Mouse (Mus musculus): Measurements from ENCODE around the gene Ptgfrn. TPM values are rescaled to one million over a fixed set of nuclear protein-coding genes. Genes with fewer than 3 reads are reported as not detected.

The Ptgfrn gene
- total and polyA plus RNA-seq, 3 experiments, result not detected

GRCm38 (mm10) chr3:101016050-101016449, 94.0 kb downstream of the Ptgfrn start:
- no peaks in the 10 kb centered on the region for H3K27me3 ChIP-seq (replicated peaks)
- in situ Hi-C loops (cut with MboI; ENCODE audit: low pct_ligation_motif_present, low pct_unique_long_range_greater_than_20kb, low sequenced_read_pairs), result no loop called here
- no peak overlapping the region for H3K4me2 ChIP-seq (ENCODE audit: insufficient read depth, low read depth, poor library complexity, severe bottlenecking)
- peaks cover 11 to 28% of the 10 kb centered on the region in 2 experiments for H3K4me1 ChIP-seq (ENCODE audit: control insufficient read depth in 1 of 2, insufficient read depth in 2 of 2)
- no peak for DNase-seq (ENCODE audit: extremely low read depth)
- H3K9ac ChIP-seq (ENCODE audit: insufficient read depth, low read depth), result no peak overlapping the region
- H3K27ac ChIP-seq (ENCODE audit: insufficient read depth, low read depth), result no peak overlapping the region
- H3K79me2 ChIP-seq (replicated peaks; ENCODE audit: control insufficient read depth, extremely low read depth, insufficient read depth, poor library complexity, severe bottlenecking), result no peaks in the 10 kb centered on the region
- H3K9me3 ChIP-seq (replicated peaks; ENCODE audit: low read length), result no peaks in the 10 kb centered on the region
- H3K36me3 ChIP-seq (replicated peaks in 1 of 2; ENCODE audit: control insufficient read depth in 1 of 2, insufficient read depth in 1 of 2, low read length in 1 of 2), result no peaks in the 10 kb centered on the region
- dilution Hi-C loops (cut with MboI; ENCODE audit: extremely low pct_ligation_motif_present, extremely low pct_unique_long_range_greater_than_20kb, low sequenced_read_pairs), result no loop called here
- TF ChIP-seq MYC (IDR thresholded peaks at IDR 0.05; ENCODE audit: low read depth, low read length), result no peak
- no peak for TF ChIP-seq ZMIZ1 (IDR thresholded peaks at IDR 0.05; ENCODE audit: low read depth, low read length)
- no peak for TF ChIP-seq MXI1 (IDR thresholded peaks at IDR 0.05; ENCODE audit: low read depth, low read length)
- TF ChIP-seq IRF4 (IDR thresholded peaks at IDR 0.05; ENCODE audit: low read depth, low read length), result no peak
- TF ChIP-seq UBTF (IDR thresholded peaks at IDR 0.05; ENCODE audit: low read depth, low read length), result no peak
- TF ChIP-seq SMC3 (IDR thresholded peaks at IDR 0.05; ENCODE audit: low read depth, low read length), result no peak
- TF ChIP-seq USF2 (conservative IDR thresholded peaks at IDR 0.05; ENCODE audit: low read depth, low read length), result no peak
- no peak for TF ChIP-seq ZC3H11A (IDR thresholded peaks at IDR 0.05; ENCODE audit: low read depth, low read length)
- TF ChIP-seq MAZ (IDR thresholded peaks at IDR 0.05; ENCODE audit: low read depth, low read length), result no peak
- no peak for TF ChIP-seq EP300 (IDR thresholded peaks at IDR 0.05; ENCODE audit: low read length)
- no peak for TF ChIP-seq RCOR1 (conservative IDR thresholded peaks at IDR 0.05; ENCODE audit: low read depth, low read length)
- no peak for TF ChIP-seq ZKSCAN1 (IDR thresholded peaks at IDR 0.05; ENCODE audit: borderline replicate concordance, low read depth, low read length)
- no peak overlapping the region for H3K4me3 ChIP-seq (replicated peaks in 1 of 3; ENCODE audit: low read depth in 2 of 3, low read length in 2 of 3, poor library complexity in 1 of 3)

GRCm38 (mm10) chr3:101015254-101015653, 94.8 kb downstream of the Ptgfrn start:
- in situ Hi-C loops (cut with MboI; ENCODE audit: low pct_ligation_motif_present, low pct_unique_long_range_greater_than_20kb, low sequenced_read_pairs), result no loop called here

More at GRCm38 (mm10) chr3:101015254-101015653, 94.8 kb downstream of the Ptgfrn start:
- TF ChIP-seq RCOR1 (conservative IDR thresholded peaks at IDR 0.05; ENCODE audit: low read depth, low read length) (no peak), CHD2 (IDR thresholded peaks at IDR 0.05; ENCODE audit: low read length) (no peak), USF2 (conservative IDR thresholded peaks at IDR 0.05; ENCODE audit: low read depth, low read length) (no peak), HCFC1 (IDR thresholded peaks at IDR 0.05; ENCODE audit: low read depth, low read length) (no peak), ZC3H11A (IDR thresholded peaks at IDR 0.05; ENCODE audit: low read depth, low read length) (no peak), ETS1 (conservative IDR thresholded peaks at IDR 0.05; ENCODE audit: low read depth, low read length) (no peak), MEF2A (IDR thresholded peaks at IDR 0.05; ENCODE audit: borderline replicate concordance, low read depth, low read length) (no peak), NRF1 (IDR thresholded peaks at IDR 0.05; ENCODE audit: low read depth, low read length) (no peak), KAT2A (IDR thresholded peaks at IDR 0.05; ENCODE audit: insufficient replicate concordance, low read length) (no peak), JUND (conservative IDR thresholded peaks at IDR 0.05; ENCODE audit: low read depth, low read length) (no peak), BHLHE40 (IDR thresholded peaks at IDR 0.05; ENCODE audit: low read depth, low read length) (no peak), ZMIZ1 (IDR thresholded peaks at IDR 0.05; ENCODE audit: low read depth, low read length) (no peak), CHD1 (IDR thresholded peaks at IDR 0.05; ENCODE audit: low read depth, low read length) (no peak), MAZ (IDR thresholded peaks at IDR 0.05; ENCODE audit: low read depth, low read length) (no peak), ZNF384 (IDR thresholded peaks at IDR 0.05; ENCODE audit: low read depth, low read length) (no peak), MAFK (IDR thresholded peaks at IDR 0.05; ENCODE audit: insufficient replicate concordance, low read length) (no peak), POLR2A (IDR thresholded peaks at IDR 0.05; ENCODE audit: low read depth, low read length) (no peak), ELF1 (IDR thresholded peaks at IDR 0.05; ENCODE audit: low read depth, low read length) (no peak), MXI1 (IDR thresholded peaks at IDR 0.05; ENCODE audit: low read depth, low read length) (no peak)
- peaks cover 10 to 28% of the 10 kb centered on the region in 2 experiments for H3K4me1 ChIP-seq (ENCODE audit: control insufficient read depth in 1 of 2, insufficient read depth in 2 of 2)
- H3K4me2 ChIP-seq (ENCODE audit: insufficient read depth, low read depth, poor library complexity, severe bottlenecking), result no peak overlapping the region
- H3K27ac ChIP-seq (ENCODE audit: insufficient read depth, low read depth), result no peak overlapping the region
- H3K4me3 ChIP-seq (replicated peaks in 1 of 3; ENCODE audit: low read depth in 2 of 3, low read length in 2 of 3, poor library complexity in 1 of 3), result no peak overlapping the region
- no peaks in the 10 kb centered on the region for H3K9me3 ChIP-seq (replicated peaks; ENCODE audit: low read length)
- dilution Hi-C loops (cut with MboI; ENCODE audit: extremely low pct_ligation_motif_present, extremely low pct_unique_long_range_greater_than_20kb, low sequenced_read_pairs), result no loop called here
- H3K36me3 ChIP-seq (replicated peaks in 1 of 2; ENCODE audit: control insufficient read depth in 1 of 2, insufficient read depth in 1 of 2, low read length in 1 of 2), result no peaks in the 10 kb centered on the region
- no peaks in the 10 kb centered on the region for H3K27me3 ChIP-seq (replicated peaks)
- DNase-seq (ENCODE audit: extremely low read depth), result no peak
- no peaks in the 10 kb centered on the region for H3K79me2 ChIP-seq (replicated peaks; ENCODE audit: control insufficient read depth, extremely low read depth, insufficient read depth, poor library complexity, severe bottlenecking)
- no peak overlapping the region for H3K9ac ChIP-seq (ENCODE audit: insufficient read depth, low read depth)
